Mouse (Mus musculus) midbrain, embryonic 13.5 days (tissue): ENCODE measurements around the gene Zbtb40. TPM values are rescaled to one million over a fixed set of nuclear protein-coding genes. Genes with fewer than 3 reads are reported as not detected.

Source experiments
- ATAC-seq: fragments of 200-750 bp; cut with Nextera tagmentation; 2 replicates; pipeline ENCODE4 v1.8.0; 2017; ENCODE audit warnings: mild to moderate bottlenecking, moderate TSS enrichment, moderate library complexity
- H3K27ac ChIP-seq: fragments of 300-500 bp; sonication (generic); 2 replicates; pipeline ENCODE4 v1.5.1; 2015; ENCODE audit warnings: inconsistent platforms, mild to moderate bottlenecking, moderate library complexity
- H3K27me3 ChIP-seq: fragments of 300-500 bp; sonication (generic); 2 replicates; pipeline ENCODE4 v1.6.1; 2015; ENCODE audit warnings: mild to moderate bottlenecking, inconsistent platforms
- H3K36me3 ChIP-seq: fragments of 300-500 bp; sonication (generic); 2 replicates; pipeline ENCODE4 v1.6.1; 2015; ENCODE audit warnings: mild to moderate bottlenecking, inconsistent platforms
- H3K4me1 ChIP-seq: fragments of 300-500 bp; sonication (generic); replicated peaks from 2 replicates; pipeline ENCODE4 v1.6.1; 2015; ENCODE audit warnings: inconsistent platforms
- H3K4me2 ChIP-seq: fragments of 300-500 bp; sonication (generic); replicated peaks from 2 replicates; pipeline ENCODE4 v1.6.1; 2015; ENCODE audit warnings: moderate library complexity, mild to moderate bottlenecking, inconsistent platforms
- H3K4me3 ChIP-seq: fragments of 300-500 bp; sonication (generic); replicated peaks from 2 replicates; pipeline ENCODE4 v1.5.1; 2015; ENCODE audit warnings: mild to moderate bottlenecking, inconsistent platforms
- H3K9ac ChIP-seq: fragments of 300-500 bp; sonication (generic); replicated peaks from 2 replicates; pipeline ENCODE4 v1.6.1; 2015; ENCODE audit warnings: mild to moderate bottlenecking, inconsistent platforms
- H3K9me3 ChIP-seq: fragments of 300-500 bp; sonication (generic); 2 replicates; pipeline ENCODE4 v1.6.1; 2016; ENCODE audit warnings: mild to moderate bottlenecking, inconsistent platforms
- WGBS: fragments of 180-500 bp; shearing (Covaris S2); methylation state at CpG from one replicate; pipeline ENCODE4 v1.1.7; 2015; 5-methylcytosine and 5-hydroxymethylcytosine counted together
- polyA plus RNA-seq: library from polyadenylated mRNA; unstranded; fragments of >200 nt; fragmentation: Nextera tagmentation; extraction: Ambion mirVana; gene quantifications from 2 replicates; pipeline ENCODE4 v1.2.1, GENCODE M21; 2015

Zbtb40 gene
- polyA plus RNA-seq, 1 experiment from 2014 or later, result 5.3 TPM

GRCm38 (mm10) chr4:136944558-136945350 is 103.8 kb downstream of the Zbtb40 start:
- Histone ChIP-seq H3K4me3 (no peak overlapping the region), H3K4me2 (no peak overlapping the region), H3K9me3 (no peaks in the 10 kb centered on the region), H3K9ac (no peak overlapping the region), H3K27me3 (peaks cover 85% of the 10 kb centered on the region), H3K36me3 (no peaks in the 10 kb centered on the region), H3K4me1 (peaks cover 47% of the 10 kb centered on the region), H3K27ac (peak overlapping the region; percentile 7; the same call in 1 of the 2 replicates)
- 79% methylated on average over 11 of the region's 11 CpGs for WGBS
- ATAC-seq, result no peak

GRCm38 (mm10) chr4:136943175-136943574 is 105.4 kb downstream of the Zbtb40 start:
- H3K4me3 ChIP-seq, result no peak overlapping the region
- no peak for ATAC-seq
- H3K4me2 ChIP-seq, result peak overlapping the region; percentile 38
- no peaks in the 10 kb centered on the region for H3K9me3 ChIP-seq
- peak overlapping the region; percentile 44; the same call in 1 of the 2 replicates for H3K9ac ChIP-seq
- WGBS, result 24% methylated on average over 13 of the region's 13 CpGs
- H3K36me3 ChIP-seq, result no peaks in the 10 kb centered on the region
- H3K4me1 ChIP-seq, result peaks cover 38% of the 10 kb centered on the region
- H3K27ac ChIP-seq, result peak overlapping the region; percentile 68
- peaks cover 88% of the 10 kb centered on the region for H3K27me3 ChIP-seq

- H3K4me3 ChIP-seq, result no peak overlapping the region
- H3K9me3 ChIP-seq, result no peaks in the 10 kb centered on the region
- ATAC-seq, result peak; percentile 72
- H3K27me3 ChIP-seq, result peaks cover 88% of the 10 kb centered on the region
- 18% methylated on average over 18 of the region's 18 CpGs for WGBS
- H3K27ac ChIP-seq, result peak overlapping the region; percentile 68
- H3K4me2 ChIP-seq, result peak overlapping the region; percentile 38
- H3K4me1 ChIP-seq, result peaks cover 38% of the 10 kb centered on the region
- peak overlapping the region; percentile 44; the same call in 1 of the 2 replicates for H3K9ac ChIP-seq
- H3K36me3 ChIP-seq, result no peaks in the 10 kb centered on the region
Observed at GRCm38 (mm10) chr4:136942761-136943160, 105.8 kb downstream of the Zbtb40 start.

- no peak overlapping the region for H3K4me3 ChIP-seq
- H3K4me1 ChIP-seq, result peaks cover 25% of the 10 kb centered on the region
- H3K9me3 ChIP-seq, result no peaks in the 10 kb centered on the region
- no peaks in the 10 kb centered on the region for H3K36me3 ChIP-seq
- H3K9ac ChIP-seq, result no peak overlapping the region
- no peak overlapping the region for H3K4me2 ChIP-seq
- no peak for ATAC-seq
- 88% methylated on average over 5 of the region's 5 CpGs for WGBS
- peaks cover 80% of the 10 kb centered on the region for H3K27me3 ChIP-seq
- H3K27ac ChIP-seq, result no peak overlapping the region
Observed at GRCm38 (mm10) chr4:136937935-136938334, 110.7 kb downstream of the Zbtb40 start.

GRCm38 (mm10) chr4:136937344-136937743 is 111.3 kb downstream of the Zbtb40 start:
- H3K27me3 ChIP-seq, result peaks cover 83% of the 10 kb centered on the region
- H3K9me3 ChIP-seq, result no peaks in the 10 kb centered on the region
- H3K4me1 ChIP-seq, result peaks cover 20% of the 10 kb centered on the region
- H3K4me2 ChIP-seq, result no peak overlapping the region
- no peak overlapping the region for H3K27ac ChIP-seq
- H3K36me3 ChIP-seq, result no peaks in the 10 kb centered on the region
- H3K9ac ChIP-seq, result no peak overlapping the region
- WGBS, result 83% methylated on average over 4 of the region's 4 CpGs
- ATAC-seq, result no peak
- no peak overlapping the region for H3K4me3 ChIP-seq

- no peak overlapping the region for H3K27ac ChIP-seq
- H3K27me3 ChIP-seq, result peaks cover 83% of the 10 kb centered on the region
- H3K9me3 ChIP-seq, result no peaks in the 10 kb centered on the region
- no peak overlapping the region for H3K9ac ChIP-seq
- H3K36me3 ChIP-seq, result peaks cover 3% of the 10 kb centered on the region; the same call in 1 of the 2 replicates
- H3K4me2 ChIP-seq, result no peak overlapping the region
- WGBS, result 45% methylated on average over 18 of the region's 18 CpGs
- peaks cover 14% of the 10 kb centered on the region for H3K4me1 ChIP-seq
- H3K4me3 ChIP-seq, result no peak overlapping the region
- no peak for ATAC-seq
Observed at GRCm38 (mm10) chr4:136934746-136935613, 113.6 kb downstream of the Zbtb40 start.

GRCm38 (mm10) chr4:136930474-136930873 is 118.1 kb downstream of the Zbtb40 start:
- WGBS, result 90% methylated on average over 8 of the region's 8 CpGs
- no peak overlapping the region for H3K4me2 ChIP-seq
- no peak for ATAC-seq
- no peaks in the 10 kb centered on the region for H3K9me3 ChIP-seq
- peaks cover 82% of the 10 kb centered on the region for H3K27me3 ChIP-seq
- peaks cover 21% of the 10 kb centered on the region for H3K4me1 ChIP-seq
- H3K4me3 ChIP-seq, result no peak overlapping the region
- H3K36me3 ChIP-seq, result peaks cover 3% of the 10 kb centered on the region; the same call in 1 of the 2 replicates
- no peak overlapping the region for H3K9ac ChIP-seq
- no peak overlapping the region for H3K27ac ChIP-seq

Other genes starting within 250 kb of the Zbtb40 start
- 20.3 and 25.0 TPM in 2 replicates for gene Ephb2, start 212.8 kb downstream of the Zbtb40 start, polyA plus RNA-seq
- 25.0 and 30.4 TPM in 2 replicates for gene C1qb, start 162.6 kb downstream of the Zbtb40 start, polyA plus RNA-seq
- gene C1qc, start 155.7 kb downstream of the Zbtb40 start, polyA plus RNA-seq, result 13.6 and 16.2 TPM in 2 replicates
- gene C1qa, start 150.0 kb downstream of the Zbtb40 start, polyA plus RNA-seq, result 14.4 and 16.5 TPM in 2 replicates
- 11.4 and 16.0 TPM in 2 replicates for gene Epha8, start 92.0 kb downstream of the Zbtb40 start, polyA plus RNA-seq
- 0.59 and 1.4 TPM in 2 replicates for gene Wnt4, start 228.7 kb upstream of the Zbtb40 start, polyA plus RNA-seq